Comparison of ENCODE assay signal across 12 mouse cellular contexts in the genomic region with DNA sequence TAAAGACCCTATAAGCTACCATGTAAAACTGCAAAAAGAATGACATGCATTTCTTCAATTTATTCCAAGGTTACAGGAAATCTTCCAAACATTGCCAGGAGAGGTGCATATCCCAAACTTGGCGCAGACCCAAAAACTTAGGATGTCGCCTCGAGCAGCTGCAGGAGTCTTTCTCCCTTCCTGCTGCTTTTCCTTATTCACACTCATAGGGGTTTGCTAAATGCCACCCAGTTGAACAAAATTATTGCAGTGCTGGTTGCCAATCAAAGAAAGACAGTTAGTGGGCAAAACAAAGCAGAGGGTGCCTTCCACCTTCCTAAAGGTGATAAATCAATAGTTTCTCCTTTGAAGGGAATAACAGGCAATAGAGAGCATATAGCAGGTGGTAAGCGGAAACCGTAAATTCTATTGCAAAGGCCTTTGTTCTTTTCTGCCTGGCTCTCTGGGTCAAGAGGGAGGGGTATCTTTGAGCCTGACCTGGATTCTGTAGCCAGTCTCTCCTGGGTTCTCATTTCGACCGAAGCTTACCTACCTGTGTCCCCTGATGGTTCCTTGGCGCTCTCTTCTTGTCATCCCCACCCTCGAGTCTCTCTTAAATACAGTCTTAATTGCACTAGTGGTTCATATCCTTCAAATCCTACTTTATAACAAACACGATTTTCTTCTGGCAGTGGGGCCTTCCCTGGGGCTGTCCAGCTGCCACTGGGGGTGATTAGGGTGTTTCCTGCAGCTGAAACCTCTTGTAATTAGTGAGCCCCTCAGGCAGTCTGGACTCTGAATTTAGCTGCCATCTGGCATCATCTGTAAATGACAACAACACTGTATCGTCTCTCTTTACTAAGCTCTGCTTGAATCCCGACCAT.
DNase-seq lines count a peak whose midpoint lies in the region; ATAC-seq lines count a peak whose summit lies in the region.
"Had no signal": no experiment of that assay in that cellular context is flagged by ENCODE, and none has a peak within 500 bp of the region (broad histone marks: within the 10 kb centered on the region; RNA-seq: fewer than 3 reads in every experiment).

No protein-coding gene starts in this region.

- no peak overlapping the region for H3K9ac ChIP-seq in limb, embryonic 13.5 days

- no peak overlapping the region for H3K4me3 ChIP-seq in limb, embryonic 13.5 days

- 20% methylated on average over 12 of the region's 12 CpGs for WGBS in limb, embryonic 13.5 days

- H3K9me3 ChIP-seq in limb, embryonic 13.5 days, result no peaks in the 10 kb centered on the region

- DNase-seq in cerebellum, postnatal 14 days, result peak; percentile 31 to 43
- no peak for DNase-seq in cerebellum, postnatal 36 days
- DNase-seq in testis, postnatal 10 days (ENCODE audit: low spot score), result peak; percentile 40
- DNase-seq in testis, postnatal 14 days (ENCODE audit: low spot score), result no peak
- no peak for DNase-seq in ovary, postnatal 10 days (ENCODE audit: low spot score)
- DNase-seq in cerebellum, adult 9-11 months, result no peak
- no peak for DNase-seq in thymus, postnatal 4 days
- DNase-seq: heart, postnatal 4 days; lung, adult 18-20 months had no signal

- no peak overlapping the region for H3K27ac ChIP-seq in limb, embryonic 13.5 days
- H3K27ac ChIP-seq: kidney, postnatal 0 days had no signal

- peaks cover 18% of the 10 kb centered on the region for H3K4me1 ChIP-seq in limb, embryonic 13.5 days

- H3K27me3 ChIP-seq in limb, embryonic 13.5 days, result no peaks in the 10 kb centered on the region

- H3K4me2 ChIP-seq in limb, embryonic 13.5 days (replicated peaks), result no peak overlapping the region

- H3K36me3 ChIP-seq in limb, embryonic 13.5 days, result no peaks in the 10 kb centered on the region
- H3K36me3 ChIP-seq: G1E had no signal

- ATAC-seq in limb, embryonic 13.5 days (ENCODE audit: low FRiP score, low read depth), result peak; percentile 32; the same call in 1 of the 2 replicates

Comparison
In these comparisons a context has a peak if more than half of its experiments do, and no peak if none do; other contexts are left out.
1. DNase-seq: peak in cerebellum, postnatal 14 days (2 of 2) and testis, postnatal 10 days (single experiment); none in cerebellum, postnatal 36 days (0 of 2), testis, postnatal 14 days (single experiment), ovary, postnatal 10 days (single experiment), cerebellum, adult 9-11 months (single experiment) and thymus, postnatal 4 days (single experiment).